Mouse (Mus musculus) ZHBTc4 (cell line): Measurements from ENCODE around the gene Ube2t.

Experiments used
- DNase-seq: peaks from one replicate; pipeline ENCODE4 v3.0.0-alpha.2; 2011; ENCODE audit warnings: low read depth, low spot score

Ube2t gene

DNA sequence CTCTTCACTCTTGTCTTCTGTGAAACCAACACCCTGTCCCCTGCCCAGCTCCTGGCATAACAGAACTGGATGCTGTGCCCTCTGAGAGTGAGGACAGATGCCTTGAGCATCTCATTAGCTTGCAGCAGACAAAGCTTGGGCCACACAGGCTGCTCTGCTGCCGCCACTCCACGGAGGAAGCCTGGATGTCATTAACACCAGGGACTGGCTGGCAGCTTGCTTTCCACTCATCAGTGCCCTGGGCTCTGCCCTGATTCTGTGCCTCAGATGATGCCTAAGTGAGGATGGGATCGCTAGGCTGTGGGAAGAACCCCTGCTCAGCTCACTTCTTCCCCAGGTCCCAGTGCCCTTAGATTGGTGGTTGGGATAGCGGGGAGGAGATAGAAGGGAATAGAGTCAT, 33.1 kb downstream of the Ube2t start:
- no peak for DNase-seq

DNA sequence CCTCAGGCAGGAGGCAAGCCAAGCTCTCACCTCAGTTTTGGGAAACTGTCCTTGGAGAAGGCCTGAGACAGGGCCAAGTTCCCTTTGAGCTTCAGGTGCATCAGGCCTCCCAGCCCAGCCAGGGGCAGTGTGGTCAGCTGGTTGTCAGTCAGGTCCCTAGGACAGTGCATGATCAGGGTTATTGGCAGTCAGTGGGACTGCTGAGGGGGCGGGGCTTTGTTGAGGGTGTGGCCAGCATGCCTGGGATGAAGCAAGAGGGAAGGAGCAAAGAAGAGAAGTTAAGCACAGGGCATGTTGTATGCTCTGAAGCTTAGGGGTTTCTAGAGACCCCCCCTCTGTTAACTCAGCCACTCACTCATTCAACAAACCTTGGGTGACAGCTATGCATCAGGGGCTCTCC, 33.6 kb downstream of the Ube2t start:
- DNase-seq: peak; percentile 31

DNA sequence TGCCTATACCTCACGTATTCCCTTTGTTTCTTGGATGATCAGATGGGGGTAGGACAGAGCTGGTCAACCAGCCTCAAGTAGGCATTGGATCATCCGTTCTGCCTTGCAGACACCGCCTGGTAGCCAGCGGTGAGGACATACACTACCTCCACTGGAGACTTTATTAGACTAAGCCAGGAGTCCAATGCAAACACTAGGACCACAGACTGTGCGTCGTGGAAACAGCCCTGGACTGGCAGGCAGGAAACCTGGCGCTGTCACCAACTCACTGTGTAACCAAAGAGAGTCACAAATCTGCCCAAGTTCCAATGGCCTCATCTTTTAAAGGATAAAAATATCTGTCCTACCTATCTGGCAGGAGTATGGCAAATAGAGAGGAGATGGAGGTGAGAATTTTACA, 34.1 kb downstream of the Ube2t start:
- no peak for DNase-seq

DNA sequence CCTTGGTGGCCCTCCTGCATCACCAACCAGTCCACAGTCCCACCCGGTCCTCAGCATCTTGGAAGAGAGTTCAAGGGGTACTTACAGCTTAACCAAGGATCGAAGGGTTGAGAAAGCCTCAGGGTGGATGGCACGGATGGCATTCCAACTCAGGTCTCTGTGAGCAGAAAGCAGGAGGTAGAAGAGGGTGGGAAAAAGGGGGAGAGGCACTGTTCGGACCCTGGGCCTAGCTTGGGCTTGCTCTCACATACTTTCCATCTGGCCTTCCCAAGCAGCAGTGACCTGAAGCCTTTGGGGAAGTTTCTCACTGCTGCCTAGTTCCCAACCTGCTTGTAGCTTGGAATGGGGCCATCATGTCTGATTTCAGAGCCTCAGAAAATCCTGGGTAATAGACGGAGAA, 35.2 kb downstream of the Ube2t start:
- DNase-seq: no peak

DNA sequence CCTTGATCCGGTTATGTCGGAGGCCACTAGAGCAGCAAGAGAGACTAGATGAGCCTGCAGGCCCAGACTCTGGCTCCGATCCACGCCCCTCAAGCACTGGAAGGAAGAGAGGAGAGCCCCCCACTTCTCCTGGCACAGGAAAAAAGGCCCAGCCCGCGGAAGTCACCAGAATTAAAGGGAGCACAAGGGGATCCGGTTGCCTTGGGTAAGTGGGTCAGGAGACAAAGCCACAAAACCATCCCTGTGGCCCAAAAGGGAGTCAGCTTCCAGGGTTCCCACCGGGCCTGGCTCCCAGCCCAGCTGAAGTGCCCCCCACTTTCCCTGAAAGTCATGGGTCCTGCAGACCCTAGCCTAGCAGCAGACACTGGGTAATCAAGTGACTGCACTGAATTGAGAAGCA, 35.9 kb downstream of the Ube2t start:
- no peak for DNase-seq

DNA sequence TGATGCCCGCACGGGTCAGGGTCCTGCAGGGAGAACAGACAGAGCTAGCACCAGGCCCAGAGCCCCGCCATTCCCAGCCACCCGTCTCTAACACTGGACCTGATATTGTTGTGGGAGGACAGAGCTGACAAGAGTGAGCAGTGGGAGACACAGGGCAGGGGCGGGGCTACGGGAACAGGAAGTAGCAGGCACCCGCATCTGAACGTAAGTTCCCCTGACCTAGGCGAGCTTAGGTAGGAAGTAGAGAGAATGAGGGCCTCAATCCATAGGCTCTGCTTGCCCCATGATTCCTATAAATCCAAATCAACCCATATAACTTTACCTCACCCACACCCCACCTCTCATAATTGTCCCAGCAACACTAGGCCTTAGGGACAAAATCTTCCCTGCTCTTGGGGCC, 38.2 kb downstream of the Ube2t start:
- DNase-seq: peak; percentile 29

DNA sequence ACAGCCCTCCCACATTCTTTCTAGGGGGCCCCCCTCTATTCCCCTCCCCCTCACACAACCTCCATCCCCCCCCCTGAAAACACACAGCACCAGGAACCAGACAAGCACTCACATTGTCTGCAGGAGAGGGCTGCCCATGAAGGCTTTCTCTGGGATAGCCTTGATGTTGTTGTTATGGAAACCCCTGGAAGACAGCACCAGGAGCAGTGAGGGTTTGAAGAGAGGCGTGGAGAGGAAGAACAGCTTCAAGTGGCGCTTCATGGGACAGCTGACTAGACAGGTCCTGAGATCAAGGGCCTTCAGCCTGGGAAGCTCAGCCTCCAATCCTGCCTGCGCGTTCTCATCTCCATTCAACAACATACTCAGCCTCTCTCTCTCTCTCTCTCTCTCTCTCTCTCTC, 41.0 kb downstream of the Ube2t start:
- no peak for DNase-seq

DNA sequence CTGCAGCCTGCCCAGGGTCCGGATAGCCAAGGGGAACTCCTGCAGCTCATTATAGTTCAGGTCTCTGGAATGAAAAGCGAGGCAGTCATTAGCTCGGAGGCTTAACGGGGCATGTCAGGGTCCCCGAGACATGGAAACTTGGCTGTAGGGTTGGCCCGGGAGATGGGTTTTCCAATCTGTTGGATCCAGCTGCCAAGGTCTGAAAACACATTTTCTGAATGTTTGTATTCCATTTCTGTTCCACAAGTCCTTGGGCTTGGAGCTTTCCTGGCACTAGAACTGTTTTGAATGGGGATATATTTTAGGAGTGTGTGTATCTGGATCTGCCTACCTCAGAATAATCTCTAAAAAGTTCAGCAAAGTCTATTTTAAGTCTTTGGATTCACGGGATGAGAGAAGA, 43.3 kb downstream of the Ube2t start:
- DNase-seq: no peak

DNA sequence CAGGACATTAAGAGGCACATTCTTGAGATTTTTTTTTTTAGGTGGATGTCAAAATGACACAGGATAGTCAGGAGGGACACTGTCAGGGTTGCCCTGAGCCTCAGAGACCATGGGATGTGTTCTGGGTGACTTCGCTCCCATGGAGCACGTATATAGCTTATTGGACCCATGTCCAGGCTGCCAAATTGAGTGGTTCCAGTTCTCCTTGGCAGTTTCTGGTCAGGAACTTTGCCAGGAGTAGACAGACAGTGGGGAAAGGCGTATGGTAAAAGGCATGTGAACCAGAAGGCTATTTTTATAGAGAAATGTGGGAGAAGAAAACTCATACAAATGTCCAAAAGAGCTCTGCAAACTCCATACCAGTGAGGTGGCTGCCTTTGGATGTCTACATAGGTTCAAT, 47.5 kb downstream of the Ube2t start:
- DNase-seq: no peak

DNA sequence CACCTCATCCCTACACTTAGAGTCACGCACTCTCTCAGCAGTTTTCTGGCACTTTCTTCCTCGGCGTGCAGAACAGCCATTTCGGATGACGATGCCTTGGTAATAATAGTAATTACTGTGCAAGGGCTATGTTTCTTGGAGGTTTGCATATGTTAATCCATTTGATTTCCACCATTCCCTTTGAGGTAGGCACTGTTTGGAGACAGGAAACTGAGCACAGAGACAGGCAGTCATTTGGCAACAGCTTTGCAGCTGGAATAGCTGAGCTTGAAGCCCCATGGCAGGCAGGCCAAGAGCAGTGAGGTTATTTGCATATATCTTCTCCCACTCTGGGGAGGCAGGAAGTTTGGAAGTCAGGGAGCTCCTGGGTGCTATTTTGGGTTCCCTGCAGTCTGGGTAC, 49.5 kb downstream of the Ube2t start:
- no peak for DNase-seq

DNA sequence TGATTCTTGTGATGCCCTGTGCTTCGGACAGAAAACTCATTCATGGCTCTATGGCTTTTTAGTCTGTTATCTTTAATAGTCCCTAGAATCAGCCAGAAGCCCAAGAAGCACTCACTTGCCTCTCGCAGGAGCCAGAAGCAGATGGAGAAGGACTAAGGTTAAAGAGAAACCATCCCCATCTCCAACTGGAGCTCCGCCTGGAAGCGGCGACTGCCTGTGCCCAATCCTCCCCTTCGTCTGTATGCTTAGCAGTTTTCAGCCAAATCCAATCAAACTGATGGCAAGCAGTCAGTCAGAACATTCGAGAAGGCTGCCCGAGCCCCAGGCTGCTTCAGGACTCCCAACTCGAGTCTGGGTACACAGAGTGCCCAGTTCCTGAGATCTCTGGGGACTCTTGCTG, 50.1 kb downstream of the Ube2t start:
- no peak for DNase-seq

DNA sequence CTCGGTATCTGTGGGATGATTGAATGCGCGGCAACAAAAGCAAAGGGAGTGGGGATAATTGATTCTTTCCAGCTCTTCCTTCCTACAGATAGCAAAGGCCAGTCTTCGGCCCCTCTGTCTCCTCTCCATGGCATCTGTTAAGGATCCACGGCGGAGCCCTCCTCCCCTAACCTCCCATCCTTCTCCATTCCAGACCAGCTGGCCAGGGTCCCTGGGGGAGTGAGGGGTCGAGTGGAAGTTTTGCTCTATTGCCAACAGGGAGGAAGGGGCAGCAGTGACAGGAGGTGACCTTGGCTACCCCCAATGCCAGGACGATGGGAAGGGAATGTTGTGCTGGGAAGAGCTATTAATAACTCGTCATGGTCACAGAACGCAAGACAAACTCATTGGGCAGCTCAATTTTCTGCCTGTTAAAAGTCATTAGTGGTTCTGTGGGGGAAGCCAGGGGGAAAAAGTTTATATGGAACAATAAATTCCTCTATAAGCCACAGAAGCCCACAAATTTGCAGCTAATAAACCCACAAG, 52.6 kb downstream of the Ube2t start:
- DNase-seq: no peak

DNA sequence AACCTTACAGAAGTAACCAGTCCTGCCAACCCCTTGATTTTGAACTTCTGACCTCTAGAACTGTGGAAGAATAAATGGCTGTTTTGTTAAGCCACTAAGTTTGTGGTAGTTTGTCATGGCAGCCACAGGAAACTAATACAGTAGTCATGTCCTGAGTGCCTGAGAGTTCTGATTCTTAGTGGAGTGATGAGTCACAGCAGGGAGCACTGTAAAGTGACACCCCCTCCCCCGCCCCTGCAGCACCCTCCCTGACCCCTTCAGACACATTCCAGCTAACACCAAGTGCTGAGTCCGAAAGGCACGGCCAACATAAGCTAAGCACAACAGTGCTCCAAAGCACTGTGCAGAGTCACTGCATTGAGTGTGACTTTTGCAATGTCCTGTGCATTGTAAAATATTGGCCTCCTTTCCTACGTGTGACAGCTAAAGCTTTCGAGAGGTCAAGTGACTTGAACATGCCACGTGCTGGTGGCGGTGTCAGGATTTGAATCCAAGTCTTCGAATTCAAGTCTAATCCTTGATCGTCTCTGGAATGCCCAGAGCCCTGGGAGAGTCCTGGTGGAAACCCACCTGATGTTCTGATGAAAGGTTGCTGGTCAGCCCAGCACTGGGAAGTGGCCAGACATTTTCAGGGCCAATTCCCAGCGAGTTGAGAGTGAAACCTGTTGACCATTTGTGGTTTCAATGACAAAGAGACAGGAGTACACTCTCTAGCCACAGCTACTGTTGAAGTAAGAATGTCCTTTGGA, 54.7 kb downstream of the Ube2t start:
- DNase-seq: peak; percentile 49

DNA sequence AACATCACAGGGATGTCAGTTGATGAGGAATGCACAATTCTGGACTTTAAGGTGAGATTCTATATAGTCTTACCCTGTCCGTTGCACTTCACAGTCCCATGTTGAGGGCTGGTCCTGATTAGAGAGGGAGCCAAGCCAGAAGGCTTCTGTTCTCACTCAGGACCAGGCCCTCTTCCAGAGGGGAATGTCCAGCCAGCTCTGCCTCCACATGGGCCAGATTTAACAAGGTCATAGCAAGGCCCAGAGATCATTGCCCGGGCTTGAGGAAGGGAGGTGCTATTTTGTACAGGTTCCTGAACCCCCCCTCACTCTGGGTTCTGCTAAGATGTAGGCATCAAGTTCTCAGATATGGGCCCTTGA, 55.3 kb downstream of the Ube2t start:
- no peak for DNase-seq

DNA sequence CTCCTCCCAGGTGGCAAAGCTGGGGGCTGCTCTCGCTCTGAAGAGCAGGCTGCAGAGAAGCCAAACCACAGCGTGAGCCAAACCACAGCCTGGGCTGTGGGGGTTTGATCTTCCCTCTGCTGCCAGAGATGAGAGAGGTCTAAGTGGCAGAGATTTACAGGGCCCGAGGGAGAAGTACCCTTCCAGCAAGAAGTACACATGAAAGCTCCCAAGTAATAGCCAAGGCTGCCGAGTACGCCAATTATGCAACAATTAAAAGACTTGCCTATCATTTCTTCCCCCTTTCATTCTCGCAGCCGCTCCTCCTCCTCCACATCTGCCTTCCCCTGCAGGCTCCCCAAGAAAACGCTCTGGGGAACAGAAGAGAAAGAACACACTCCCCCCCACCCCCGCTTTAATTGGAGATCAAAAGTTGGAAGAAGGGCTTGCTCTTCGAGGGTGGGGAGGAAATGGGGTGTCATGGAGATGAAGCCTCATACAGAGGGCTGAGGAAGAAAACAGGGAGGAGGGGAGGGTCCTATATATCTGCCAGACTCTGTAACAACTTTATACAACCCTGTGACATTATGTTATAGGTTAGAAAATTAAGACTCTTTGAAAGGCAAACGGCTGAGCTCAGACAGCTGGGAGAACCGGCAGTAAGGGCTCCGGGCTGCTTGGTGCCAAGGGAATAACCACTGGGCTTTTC, 56.9 kb downstream of the Ube2t start:
- no peak for DNase-seq

DNA sequence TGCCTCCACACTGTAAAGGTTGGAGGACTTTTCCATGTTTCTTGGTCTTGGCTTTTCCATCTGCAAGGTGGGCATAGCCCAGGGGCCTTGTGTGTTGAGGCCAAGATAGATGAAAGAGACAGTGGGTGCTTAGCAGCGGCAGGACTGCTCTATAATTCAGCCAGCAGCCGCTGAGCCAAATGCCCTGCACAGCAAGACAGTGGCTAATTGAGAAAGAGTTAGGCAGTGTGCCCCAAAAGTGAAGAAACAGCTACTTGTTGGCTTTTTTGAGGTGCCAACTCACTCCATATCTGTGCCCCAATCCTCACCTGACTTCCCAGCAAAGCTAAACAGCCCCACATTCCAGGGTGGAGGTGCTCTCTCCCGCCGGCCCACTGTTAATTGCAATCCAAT, 57.4 kb downstream of the Ube2t start:
- no peak for DNase-seq

DNA sequence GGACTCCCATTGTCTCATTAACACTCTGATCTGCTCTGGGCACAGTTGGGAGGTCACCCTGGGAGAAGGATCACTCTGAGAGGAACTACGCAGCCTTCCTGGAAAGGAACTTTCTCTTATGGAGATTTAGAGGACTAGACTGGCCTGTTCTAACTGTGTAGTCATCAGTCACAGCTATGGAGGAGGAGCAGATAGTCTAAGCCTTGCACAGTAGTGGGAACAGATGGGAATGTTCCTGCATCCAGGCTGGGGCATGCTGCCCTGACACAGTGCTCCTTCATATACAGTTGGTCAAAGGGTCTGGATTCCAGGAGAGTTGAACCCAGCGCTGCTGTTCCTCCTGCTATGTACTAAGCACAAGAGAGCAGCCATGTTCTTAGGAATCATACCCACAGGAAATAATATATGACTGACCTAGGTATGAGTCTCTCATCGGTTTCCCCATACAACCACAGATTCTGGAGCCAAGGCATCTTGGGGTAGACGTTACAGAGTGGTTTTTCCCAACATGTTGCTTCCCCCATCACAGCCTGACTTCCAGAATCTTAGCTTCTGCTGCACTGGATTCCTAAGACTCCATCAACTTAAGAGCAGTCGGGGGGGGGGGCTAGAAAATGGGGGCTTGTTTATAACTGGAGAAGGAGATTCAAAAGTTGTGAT, 58.0 kb downstream of the Ube2t start:
- DNase-seq: no peak

DNA sequence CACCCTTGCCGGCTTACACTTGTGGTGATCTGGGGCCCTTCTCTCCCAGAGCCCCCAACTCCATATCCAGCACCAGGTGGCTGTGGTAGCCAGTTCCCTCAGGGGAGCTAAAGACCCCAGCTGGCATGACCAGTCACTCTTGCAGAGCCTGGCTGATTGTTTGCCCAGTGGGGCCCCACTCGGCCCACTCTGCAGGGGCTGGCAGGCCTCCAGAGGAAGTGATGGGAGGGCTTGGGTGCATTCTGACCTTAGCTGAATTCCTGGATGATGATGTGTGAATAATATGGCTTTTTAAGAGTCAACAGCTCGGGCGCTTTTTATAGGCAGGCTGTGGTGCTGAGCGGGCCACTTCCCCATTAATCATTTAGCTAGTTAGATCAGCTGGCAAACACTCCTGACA, 58.6 kb downstream of the Ube2t start:
- DNase-seq: no peak

DNA sequence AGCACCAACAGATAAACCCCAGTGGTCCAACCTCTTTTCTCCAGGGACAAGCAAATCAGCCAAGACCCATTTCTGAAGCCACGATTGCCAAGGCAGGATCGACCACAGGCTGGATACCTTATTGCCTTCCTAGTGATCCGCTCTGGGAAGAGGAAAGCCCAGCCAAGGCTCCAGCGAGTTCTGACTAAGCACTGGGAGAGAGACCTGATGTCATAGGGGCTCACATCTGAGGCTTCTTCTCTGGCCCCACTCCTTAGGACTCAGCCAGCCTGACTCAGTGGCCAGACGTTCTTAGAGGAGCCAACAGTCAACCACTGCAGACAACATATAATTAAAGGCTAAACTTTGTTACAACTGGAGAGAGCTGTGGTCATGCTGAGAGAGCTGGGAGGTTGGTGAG, 59.6 kb downstream of the Ube2t start:
- DNase-seq: no peak

DNA sequence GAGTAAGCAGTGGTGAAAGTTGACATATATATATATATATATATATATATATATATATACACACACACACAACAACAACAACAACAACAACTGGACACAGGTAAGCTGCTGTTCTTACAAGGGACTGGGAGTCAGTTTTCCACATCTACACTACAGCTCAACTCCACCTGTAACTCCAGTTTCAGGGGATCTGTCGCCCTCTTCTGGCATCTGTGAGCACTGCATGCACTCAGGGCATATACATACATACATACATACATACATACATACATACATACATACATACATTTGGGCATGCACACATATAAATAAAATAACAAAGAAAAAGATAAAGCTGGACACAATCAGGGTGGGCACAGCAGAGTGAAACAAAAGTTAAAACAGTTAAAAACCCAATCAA, 61.2 kb downstream of the Ube2t start:
- peak; percentile 74 for DNase-seq
